ENCODE assay signal across 9 mouse cellular contexts in the genomic region with DNA sequence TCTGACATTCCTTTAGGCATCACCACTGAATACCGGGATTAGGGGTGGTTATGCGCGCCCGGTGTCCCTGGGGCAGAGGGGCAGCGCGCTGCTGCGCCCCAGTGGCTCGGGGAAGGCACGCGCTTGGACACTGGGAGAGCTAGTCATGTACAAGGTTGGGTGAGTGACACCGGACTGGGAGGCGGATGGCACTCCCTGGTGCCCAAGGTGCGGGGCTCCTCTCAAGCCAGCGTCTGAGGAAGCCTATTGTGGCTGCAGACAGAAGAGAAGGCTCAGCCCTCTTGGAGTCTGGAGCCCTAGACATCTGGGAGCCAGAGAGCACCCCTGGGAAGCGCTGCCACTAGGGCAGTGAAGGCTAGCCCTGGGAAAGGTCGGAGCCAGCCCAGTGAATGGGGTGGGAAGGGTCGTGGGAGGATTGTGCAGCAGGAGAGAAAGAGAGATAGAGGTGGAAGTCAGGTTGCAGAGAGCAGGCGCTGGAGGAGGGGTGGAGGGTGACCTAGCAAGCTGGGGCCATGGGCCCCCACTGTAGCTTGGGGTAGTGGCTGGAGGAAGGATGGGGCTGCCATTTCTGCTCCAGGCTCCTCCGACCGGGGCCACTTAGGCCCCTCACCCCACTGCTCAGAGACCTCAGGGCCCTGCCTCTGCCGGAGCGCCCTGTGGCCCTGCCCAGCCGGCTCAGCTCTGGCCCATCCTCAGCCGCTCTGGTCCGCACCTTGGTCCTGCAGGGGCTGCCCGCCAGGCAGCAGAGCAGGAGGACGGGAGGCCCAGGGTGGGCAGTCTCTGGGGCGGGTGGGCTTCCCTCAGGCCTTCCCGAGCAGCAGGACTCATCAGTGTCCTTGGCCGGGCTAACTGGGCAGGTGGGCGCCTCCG. TPM values are rescaled to one million over a fixed set of nuclear protein-coding genes. Genes with fewer than 3 reads are reported as not detected.
DNase-seq lines count a peak whose midpoint lies in the region; ATAC-seq lines count a peak whose summit lies in the region.
"Had no signal": no experiment of that assay in that cellular context is flagged by ENCODE, and none has a peak within 500 bp of the region (broad histone marks: within the 10 kb centered on the region; RNA-seq: fewer than 3 reads in every experiment).

No protein-coding gene starts in this region.

- 0 out of 2 replicates have a peak overlapping the region, but pooled peaks have one; percentile 16 for H3K4me3 ChIP-seq in hindbrain, embryonic 15.5 days
- peak overlapping the region; percentile 28 for H3K4me3 ChIP-seq in midbrain, embryonic 12.5 days

- WGBS in hindbrain, embryonic 15.5 days = 8% methylated on average over 32 of the region's 32 CpGs
- WGBS in midbrain, embryonic 12.5 days = 5% methylated on average over 32 of the region's 32 CpGs

- intact Hi-C loops in gastrocnemius, postnatal 14 days (cut with DNase I; ENCODE audit: low total_unique reads) = no loop called here

- ATAC-seq in hindbrain, embryonic 15.5 days (ENCODE audit: low FRiP score, low read depth) = no peak
- ATAC-seq in midbrain, embryonic 12.5 days (ENCODE audit: low FRiP score, low read depth) = no peak; the same call in 1 of the 2 replicates

- peak overlapping the region; percentile 62 for H3K4me2 ChIP-seq in hindbrain, embryonic 15.5 days
- H3K4me2 ChIP-seq in midbrain, embryonic 12.5 days (replicated peaks) = peak overlapping the region; percentile 43

- no peak overlapping the region for H3K27ac ChIP-seq in hindbrain, embryonic 15.5 days (replicated peaks)
- no peak overlapping the region for H3K27ac ChIP-seq in midbrain, embryonic 12.5 days (replicated peaks)
- H3K27ac ChIP-seq: liver, embryonic 14.5 days had no signal

- no peaks in the 10 kb centered on the region for H3K9me3 ChIP-seq in hindbrain, embryonic 15.5 days
- H3K9me3 ChIP-seq in midbrain, embryonic 12.5 days = no peaks in the 10 kb centered on the region

- H3K27me3 ChIP-seq in hindbrain, embryonic 15.5 days = peaks cover 71% of the 10 kb centered on the region
- H3K27me3 ChIP-seq in midbrain, embryonic 12.5 days = peaks cover 87% of the 10 kb centered on the region

- H3K9ac ChIP-seq in hindbrain, embryonic 15.5 days = 0 out of 2 replicates have a peak overlapping the region, but pooled peaks have one; percentile 6
- 0 out of 2 replicates have a peak overlapping the region, but pooled peaks have one; percentile 39 for H3K9ac ChIP-seq in midbrain, embryonic 12.5 days (replicated peaks)
- H3K9ac ChIP-seq: liver, embryonic 14.5 days had no signal

- peak; percentile 65 for DNase-seq in cerebellum, adult 11-12 months
- DNase-seq in cerebellum, adult 8-10 months = no peak
- DNase-seq in cerebellum, postnatal 10 days = peak; percentile 47 to 59
- no peak for DNase-seq in retina, postnatal 1 day
- no peak for DNase-seq in gastrocnemius, postnatal 14 days
- DNase-seq in spleen, postnatal 4 days (ENCODE audit: low spot score in 2 of 2) = no peak

- H3K36me3 ChIP-seq in hindbrain, embryonic 15.5 days = peaks cover 10% of the 10 kb centered on the region; the same call in 1 of the 2 replicates
- 0 out of 2 replicates have a peak, but pooled peaks cover 1% of the 10 kb centered on the region for H3K36me3 ChIP-seq in midbrain, embryonic 12.5 days

- H3K4me1 ChIP-seq in hindbrain, embryonic 15.5 days (replicated peaks) = peaks cover 45% of the 10 kb centered on the region
- H3K4me1 ChIP-seq in midbrain, embryonic 12.5 days = peaks cover 17% of the 10 kb centered on the region

RNA-seq across cellular contexts. Expression of gene Lrrc26, which starts 1.7 kb away (rescaled TPM):
- polyA plus RNA-seq in hindbrain, embryonic 15.5 days (2015; fragmentation: Nextera tagmentation; extraction: Ambion mirVana) = 0.18 TPM in 1 of 2 replicates, not detected in the other
- polyA plus RNA-seq in midbrain, embryonic 12.5 days (2016; fragmentation: Nextera tagmentation; extraction: Ambion mirVana) = not detected in 2 replicates
- total RNA-seq in gastrocnemius, postnatal 14 days (2021) = not detected
- polyA plus RNA-seq: liver, embryonic 14.5 days had no signal

RNA-seq across cellular contexts. Expression of gene Tmem210, which starts 3.5 kb away (rescaled TPM):
- not detected in 2 replicates for polyA plus RNA-seq in hindbrain, embryonic 15.5 days (2015; fragmentation: Nextera tagmentation; extraction: Ambion mirVana)
- polyA plus RNA-seq in midbrain, embryonic 12.5 days (2016; fragmentation: Nextera tagmentation; extraction: Ambion mirVana) = not detected in 2 replicates
- not detected for total RNA-seq in gastrocnemius, postnatal 14 days (2021)
- polyA plus RNA-seq: liver, embryonic 14.5 days had no signal

RNA-seq across cellular contexts. Expression of gene Anapc2, which starts 19.1 kb away (rescaled TPM):
- 139 and 143 TPM in 2 replicates for polyA plus RNA-seq in hindbrain, embryonic 15.5 days (2015; fragmentation: Nextera tagmentation; extraction: Ambion mirVana)
- polyA plus RNA-seq in midbrain, embryonic 12.5 days (2016; fragmentation: Nextera tagmentation; extraction: Ambion mirVana) = 143 and 144 TPM in 2 replicates
- total RNA-seq in gastrocnemius, postnatal 14 days (2021) = 10 to 100 TPM; 29.7 to 31.0 TPM

RNA-seq across cellular contexts. Expression of gene Ssna1, which starts 19.2 kb away (rescaled TPM):
- 171 and 183 TPM in 2 replicates for polyA plus RNA-seq in hindbrain, embryonic 15.5 days (2015; fragmentation: Nextera tagmentation; extraction: Ambion mirVana)
- 210 and 216 TPM in 2 replicates for polyA plus RNA-seq in midbrain, embryonic 12.5 days (2016; fragmentation: Nextera tagmentation; extraction: Ambion mirVana)
- 10 to 100 TPM; 28.9 to 34.2 TPM for total RNA-seq in gastrocnemius, postnatal 14 days (2021)

RNA-seq across cellular contexts. Expression of gene Grin1, which starts 27.6 kb away (rescaled TPM):
- 58.4 and 61.3 TPM in 2 replicates for polyA plus RNA-seq in hindbrain, embryonic 15.5 days (2015; fragmentation: Nextera tagmentation; extraction: Ambion mirVana)
- 6.1 and 8.2 TPM in 2 replicates for polyA plus RNA-seq in midbrain, embryonic 12.5 days (2016; fragmentation: Nextera tagmentation; extraction: Ambion mirVana)
- under 1 TPM in 1 of 2 experiments, not detected in 1; 0.22 TPM for total RNA-seq in gastrocnemius, postnatal 14 days (2021)

Comparison
In these comparisons a context has a peak if more than half of its experiments do, and no peak if none do; other contexts are left out.
1. DNase-seq: peak in cerebellum, adult 11-12 months (single experiment) and cerebellum, postnatal 10 days (2 of 2); none in cerebellum, adult 8-10 months (single experiment), retina, postnatal 1 day (single experiment), gastrocnemius, postnatal 14 days (single experiment) and spleen, postnatal 4 days (0 of 2).